In the genomic region with DNA sequence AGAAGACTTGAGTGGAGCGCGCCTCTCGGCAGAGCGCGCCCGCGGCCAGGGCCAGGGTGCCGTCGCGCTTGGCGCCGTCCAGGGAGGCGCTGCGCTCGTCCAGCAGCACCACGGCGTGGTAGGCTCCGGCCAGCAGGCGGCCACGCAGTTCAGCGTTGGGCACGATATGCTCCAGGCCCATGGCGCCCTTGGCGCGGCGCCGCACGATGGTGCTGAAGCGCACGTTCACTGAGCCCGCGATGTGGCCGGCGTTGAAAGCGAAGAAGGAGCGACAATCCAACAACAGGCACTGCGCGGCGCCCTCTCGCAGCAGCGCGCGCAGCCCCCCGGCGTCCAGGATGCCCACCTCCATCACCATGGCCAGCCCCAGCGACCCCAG, we compare ENCODE assay signal across 8 mouse cellular contexts. TPM values are rescaled to one million over a fixed set of nuclear protein-coding genes. Genes with fewer than 3 reads are reported as not detected.
A peak's percentile ranks its signal among the peaks of the same experiment; 100 is the strongest.
DNase-seq lines count a peak whose midpoint lies in the region; ATAC-seq and TF ChIP-seq lines count a peak whose summit lies in the region.

No protein-coding gene starts in this region.

- peak overlapping the region; percentile 100 for H3K27ac ChIP-seq in heart, adult 2 months
- peak overlapping the region; percentile 98 for H3K27ac ChIP-seq in kidney, embryonic 15.5 days
- H3K27ac ChIP-seq in stomach, embryonic 14.5 days (ENCODE audit: low read length) = peak overlapping the region; percentile 97

- TF ChIP-seq EP300 in heart, adult 2 months (IDR thresholded peaks at IDR 0.05; ENCODE audit: insufficient read depth, low read depth, low read length) = no peak

- under 1% methylated on average over 46 of the region's 46 CpGs for WGBS in heart, adult 2 months
- under 1% methylated on average over 46 of the region's 46 CpGs for WGBS in kidney, embryonic 15.5 days
- under 1% methylated on average over 46 of the region's 46 CpGs for WGBS in stomach, embryonic 14.5 days

- H3K27me3 ChIP-seq in heart, adult 2 months (ENCODE audit: control insufficient read depth, insufficient read depth, low read length) = no peaks in the 10 kb centered on the region
- H3K27me3 ChIP-seq in kidney, embryonic 15.5 days = no peaks in the 10 kb centered on the region
- no peaks in the 10 kb centered on the region for H3K27me3 ChIP-seq in stomach, embryonic 14.5 days (ENCODE audit: control insufficient read depth, insufficient read depth, low read length)

- peaks cover 29% of the 10 kb centered on the region for H3K4me1 ChIP-seq in heart, adult 2 months (ENCODE audit: control insufficient read depth, insufficient read depth, low read length)
- peaks cover 60% of the 10 kb centered on the region for H3K4me1 ChIP-seq in kidney, embryonic 15.5 days
- H3K4me1 ChIP-seq in stomach, embryonic 14.5 days (ENCODE audit: control insufficient read depth, insufficient read depth, low read length) = peaks cover 36% of the 10 kb centered on the region

- TF ChIP-seq CTCF in heart, adult 2 months (IDR thresholded peaks at IDR 0.05) = peak; percentile 84

- H3K9ac ChIP-seq in heart, adult 2 months (ENCODE audit: low read depth, low read length) = peak overlapping the region; percentile 93
- H3K9ac ChIP-seq in kidney, embryonic 15.5 days = peak overlapping the region; percentile 91
- H3K9ac ChIP-seq in stomach, embryonic 14.5 days (replicated peaks; ENCODE audit: low read depth, low read length) = peak overlapping the region; percentile 80

- peak in 1 of 2 experiments; percentile 89 for DNase-seq in heart, adult 2 months
- no peak for DNase-seq in heart, postnatal 25 days (ENCODE audit: low spot score)
- DNase-seq in embryo, embryonic 11.5 days (ENCODE audit: low read depth, low spot score) = peak; percentile 67
- DNase-seq in gastrocnemius, postnatal 25 days = peak; percentile 82
- peak; percentile 87 for DNase-seq in liver
- peak; percentile 83 for DNase-seq in neural tube, embryonic 10.5 days (ENCODE audit: extremely low spot score, low spot score)

- peak overlapping the region; percentile 68 for H3K4me3 ChIP-seq in heart, adult 2 months
- H3K4me3 ChIP-seq in kidney, embryonic 15.5 days (replicated peaks) = peak overlapping the region; percentile 78
- peak overlapping the region; percentile 58 for H3K4me3 ChIP-seq in stomach, embryonic 14.5 days (ENCODE audit: low read depth, low read length)

- no peaks in the 10 kb centered on the region for H3K9me3 ChIP-seq in kidney, embryonic 15.5 days (replicated peaks)
- H3K9me3 ChIP-seq in stomach, embryonic 14.5 days (ENCODE audit: control insufficient read depth, low read depth, low read length) = no peaks in the 10 kb centered on the region

- no peak for TF ChIP-seq POLR2A in heart, adult 2 months (IDR thresholded peaks at IDR 0.05; ENCODE audit: insufficient read depth, low read depth, low read length)

- H3K79me2 ChIP-seq in heart, adult 2 months (replicated peaks; ENCODE audit: control insufficient read depth, insufficient read depth, low read length) = no peaks in the 10 kb centered on the region; the same call in none of the 2 replicates

- H3K4me2 ChIP-seq in kidney, embryonic 15.5 days = peak overlapping the region; percentile 82
- H3K4me2 ChIP-seq in stomach, embryonic 14.5 days (replicated peaks; ENCODE audit: low read depth, low read length) = peak overlapping the region; percentile 67

- peak; percentile 81 for ATAC-seq in kidney, embryonic 15.5 days (replicated peaks; ENCODE audit: low FRiP score)
- peak; percentile 70 for ATAC-seq in stomach, embryonic 14.5 days (ENCODE audit: insufficient number of reproducible peaks, insufficient read depth, low FRiP score, low read depth)

- intact Hi-C loops in heart, adult 2 months (cut with DNase I) = loop anchor here (1.0 to 2.0 kb wide), 5 partner anchors 42 to 130 kb away; no protein-coding TSS in a partner anchor
- intact Hi-C loops in heart, postnatal 25 days (cut with DNase I) = loop anchor here (1.0 to 5.0 kb wide), 6 partner anchors 39 to 131 kb away; no protein-coding TSS in a partner anchor

- H3K36me3 ChIP-seq in heart, adult 2 months (ENCODE audit: control insufficient read depth, insufficient read depth, low read length) = peaks cover 14% of the 10 kb centered on the region
- H3K36me3 ChIP-seq in kidney, embryonic 15.5 days = peaks cover 9% of the 10 kb centered on the region; the same call in 1 of the 2 replicates
- no peaks in the 10 kb centered on the region for H3K36me3 ChIP-seq in stomach, embryonic 14.5 days (ENCODE audit: control insufficient read depth, insufficient read depth, low read length)

RNA-seq across cellular contexts. Expression of gene Ergic1, which starts 53.3 kb away (rescaled TPM):
- 10 to 100 TPM; 53.6 to 59.4 TPM for total RNA-seq in heart, adult 2 months (2021)
- 64.4 and 84.3 TPM in 2 replicates for polyA plus RNA-seq in heart, adult 2 months (2012; rRNA removed)
- 10 to 100 TPM; 54.2 to 58.4 TPM for total RNA-seq in heart, postnatal 25 days (2021)
- 10 to 100 TPM; 52.0 to 61.0 TPM for total RNA-seq in gastrocnemius, postnatal 25 days (2021)
- polyA plus RNA-seq in kidney, embryonic 15.5 days (2015; fragmentation: Nextera tagmentation; extraction: Ambion mirVana) = 124 and 131 TPM in 2 replicates
- 133 and 142 TPM in 2 replicates for polyA plus RNA-seq in stomach, embryonic 14.5 days (2014; fragmentation: Nextera tagmentation; extraction: Ambion mirVana)

RNA-seq across cellular contexts. Expression of gene Dusp1, which starts 54.0 kb away (rescaled TPM):
- total RNA-seq in heart, adult 2 months (2021) = 10 to 100 TPM; 61.4 to 71.3 TPM
- polyA plus RNA-seq in heart, adult 2 months (2012; rRNA removed) = 122 and 171 TPM in 2 replicates
- 10 to 100 TPM; 44.8 to 66.4 TPM for total RNA-seq in heart, postnatal 25 days (2021)
- total RNA-seq in gastrocnemius, postnatal 25 days (2021) = 10 to 100 TPM; 49.2 to 82.2 TPM
- 23.1 and 24.8 TPM in 2 replicates for polyA plus RNA-seq in kidney, embryonic 15.5 days (2015; fragmentation: Nextera tagmentation; extraction: Ambion mirVana)
- polyA plus RNA-seq in stomach, embryonic 14.5 days (2014; fragmentation: Nextera tagmentation; extraction: Ambion mirVana) = 16.2 and 21.0 TPM in 2 replicates
